Mouse (Mus musculus) intestine, postnatal 0 days (tissue): ENCODE measurements around the gene Msrb2. TPM values are rescaled to one million over a fixed set of nuclear protein-coding genes. Genes with fewer than 3 reads are reported as not detected.

Source experiments
- ATAC-seq: fragments of 200-750 bp; cut with Nextera tagmentation; 2 replicates; pipeline ENCODE4 v1.8.0; 2017; ENCODE audit warnings: mild to moderate bottlenecking, moderate TSS enrichment, moderate library complexity
- H3K27ac ChIP-seq: fragments of 300-500 bp; sonication (generic); 2 replicates; pipeline ENCODE4 v1.5.1; 2014; ENCODE audit warnings: mild to moderate bottlenecking, low read depth, low read length, moderate library complexity
- H3K27me3 ChIP-seq: fragments of 300-500 bp; sonication (generic); replicated peaks from 2 replicates; pipeline ENCODE4 v1.6.1; 2014; ENCODE audit warnings: low read length, mixed read lengths; ENCODE audit not compliant: control insufficient read depth, insufficient read depth
- H3K36me3 ChIP-seq: fragments of 300-500 bp; sonication (generic); 2 replicates; pipeline ENCODE4 v1.6.1; 2014; ENCODE audit warnings: mild to moderate bottlenecking, moderate library complexity; ENCODE audit not compliant: control insufficient read depth, insufficient read depth
- H3K4me1 ChIP-seq: fragments of 300-500 bp; sonication (generic); replicated peaks from 2 replicates; pipeline ENCODE4 v1.6.1; 2014; ENCODE audit warnings: antibody characterized with exemption, low read length, mixed read lengths; ENCODE audit not compliant: control insufficient read depth, insufficient read depth
- H3K4me2 ChIP-seq: fragments of 300-500 bp; sonication (generic); replicated peaks from 2 replicates; pipeline ENCODE4 v1.6.1; 2014; ENCODE audit warnings: low read depth, mild to moderate bottlenecking, moderate library complexity
- H3K4me3 ChIP-seq: fragments of 300-500 bp; sonication (generic); 2 replicates; pipeline ENCODE4 v1.5.1; 2014; ENCODE audit warnings: low read depth, low read length
- H3K9ac ChIP-seq: fragments of 300-500 bp; sonication (generic); 2 replicates; pipeline ENCODE4 v1.6.1; 2014; ENCODE audit warnings: mild to moderate bottlenecking, low read depth, low read length
- H3K9me3 ChIP-seq: fragments of 300-500 bp; sonication (generic); 2 replicates; pipeline ENCODE4 v1.6.1; 2016; ENCODE audit warnings: mixed run types; ENCODE audit not compliant: control insufficient read depth
- CTCF ChIP-seq: sonication (generic); IDR thresholded peaks from 2 replicates; pipeline ENCODE4 v1.5.1; 2016; ENCODE audit warnings: low read depth, mild to moderate bottlenecking, control low read depth, antibody characterized with exemption, moderate library complexity
- WGBS: fragments of 180-500 bp; shearing (Covaris S2); extraction: QIAGEN DNeasy Blood & Tissue Kit; methylation state at CpG from one replicate; pipeline ENCODE4 v1.1.7; 2014; 5-methylcytosine and 5-hydroxymethylcytosine counted together
- polyA plus RNA-seq: library from polyadenylated mRNA; unstranded; fragments of >200 nt; fragmentation: Nextera tagmentation; extraction: Ambion mirVana; gene quantifications from 2 replicates; pipeline ENCODE4 v1.2.1, GENCODE M21; 2015

Gene Msrb2
- polyA plus RNA-seq, 1 experiment from 2014 or later = 8.3 TPM

DNA sequence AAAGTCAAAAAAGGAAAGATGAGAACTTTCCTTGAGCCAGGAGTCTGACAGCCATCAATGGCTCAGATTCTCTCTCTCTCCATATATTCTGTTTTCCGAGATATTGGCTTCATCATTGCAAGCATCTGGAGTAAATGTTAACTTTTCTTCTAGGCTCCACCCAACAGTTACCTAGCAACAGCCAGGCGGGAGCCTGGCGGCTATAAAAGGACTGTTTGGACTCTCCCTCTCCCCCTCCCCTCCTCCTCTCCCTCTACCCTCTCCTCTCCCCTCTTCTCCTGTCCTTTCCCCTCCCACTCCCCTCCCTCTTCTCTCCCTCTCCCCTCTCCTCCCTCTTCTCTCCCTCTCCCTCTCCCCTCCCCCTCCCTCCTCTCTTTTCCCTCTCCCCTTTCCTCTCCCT is 4.8 kb upstream of the Msrb2 start:
- 24% methylated on average over 3 of the region's 3 CpGs for WGBS

DNA sequence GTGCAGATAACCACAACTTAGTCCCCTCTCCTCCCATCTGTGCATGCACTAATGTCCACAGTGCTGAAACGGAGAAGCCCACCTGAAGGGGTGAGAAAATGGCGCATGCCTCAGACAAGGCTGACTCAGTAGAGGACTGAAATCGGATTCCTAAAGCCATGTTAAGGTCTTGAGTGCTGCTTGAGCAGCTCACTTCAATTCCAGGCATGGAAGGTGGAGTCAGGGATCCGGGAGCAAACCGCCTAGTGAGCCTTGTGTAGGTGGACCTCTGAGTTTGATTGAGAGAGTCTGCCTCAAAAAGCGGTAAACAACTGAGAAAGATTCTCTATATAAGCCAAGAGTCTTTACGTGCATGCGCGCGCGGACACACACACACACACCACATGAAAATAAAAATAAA is 4.1 kb upstream of the Msrb2 start:
- Histone ChIP-seq H3K4me2 (no peak overlapping the region), H3K27ac (no peak overlapping the region), H3K36me3 (no peaks in the 10 kb centered on the region), H3K4me1 (no peaks in the 10 kb centered on the region), H3K4me3 (no peak overlapping the region), H3K9me3 (no peaks in the 10 kb centered on the region), H3K9ac (no peak overlapping the region), H3K27me3 (no peaks in the 10 kb centered on the region)
- no peak for TF ChIP-seq CTCF
- WGBS = 83% methylated on average over 11 of the region's 11 CpGs
- ATAC-seq = no peak

More for the DNA sequence above, 4.8 kb upstream of the Msrb2 start:
- ATAC-seq = no peak
- Histone ChIP-seq H3K9me3 (no peaks in the 10 kb centered on the region), H3K27me3 (no peaks in the 10 kb centered on the region), H3K4me3 (no peak overlapping the region), H3K4me1 (no peaks in the 10 kb centered on the region), H3K9ac (no peak overlapping the region), H3K36me3 (no peaks in the 10 kb centered on the region), H3K4me2 (no peak overlapping the region), H3K27ac (no peak overlapping the region)
- TF ChIP-seq CTCF = no peak

GRCm38 (mm10) chr2:19373695-19374094 is 2.5 kb downstream of the Msrb2 start:
- Histone ChIP-seq H3K9ac (no peak overlapping the region), H3K4me2 (no peak overlapping the region), H3K36me3 (no peaks in the 10 kb centered on the region), H3K27ac (no peak overlapping the region), H3K27me3 (no peaks in the 10 kb centered on the region), H3K9me3 (no peaks in the 10 kb centered on the region), H3K4me3 (no peak overlapping the region), H3K4me1 (no peaks in the 10 kb centered on the region)
- WGBS = 86% methylated on average over 7 of the region's 7 CpGs
- ATAC-seq = no peak
- TF ChIP-seq CTCF = peak; percentile 56

DNA sequence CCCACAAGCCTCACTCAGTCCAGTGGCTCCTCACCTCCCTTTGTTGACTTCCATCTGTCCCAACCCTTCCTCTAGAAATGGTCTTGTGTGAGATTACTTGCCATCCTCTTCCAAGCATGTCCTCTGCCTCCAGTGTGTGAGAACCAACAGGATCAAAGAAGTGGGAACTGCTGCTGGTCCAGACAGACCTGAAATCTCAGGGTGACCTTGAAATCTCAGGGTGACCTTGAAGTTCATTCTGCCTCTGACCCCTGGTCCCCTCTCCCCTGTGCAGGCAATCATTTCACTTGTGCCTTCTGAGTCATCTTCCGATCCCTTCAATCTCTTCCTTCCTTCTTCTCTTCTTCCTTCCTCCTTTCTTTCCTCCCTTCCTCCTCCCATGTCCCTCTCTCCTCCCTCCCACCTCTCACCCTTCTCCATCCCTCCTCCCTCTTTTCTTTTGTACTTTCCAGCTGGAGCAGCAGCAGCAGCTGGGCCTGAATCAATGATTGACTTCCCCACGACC is 9.3 kb downstream of the Msrb2 start:
- ATAC-seq = no peak

GRCm38 (mm10) chr2:19380986-19381385 is 9.7 kb downstream of the Msrb2 start:
- WGBS = 47% methylated on average over 2 of the region's 2 CpGs
- no peak overlapping the region for H3K27ac ChIP-seq
- no peak overlapping the region for H3K9ac ChIP-seq
- H3K4me3 ChIP-seq = no peak overlapping the region
- no peak for ATAC-seq
- 0 out of 2 replicates have a peak, but pooled peaks cover 4% of the 10 kb centered on the region for H3K36me3 ChIP-seq
- no peaks in the 10 kb centered on the region for H3K4me1 ChIP-seq
- H3K27me3 ChIP-seq = no peaks in the 10 kb centered on the region
- TF ChIP-seq CTCF = no peak
- H3K4me2 ChIP-seq = no peak overlapping the region
- no peaks in the 10 kb centered on the region for H3K9me3 ChIP-seq

More for the DNA sequence above, 9.3 kb downstream of the Msrb2 start:
- Histone ChIP-seq H3K9me3 (no peaks in the 10 kb centered on the region), H3K36me3 (0 out of 2 replicates have a peak, but pooled peaks cover 4% of the 10 kb centered on the region), H3K27me3 (no peaks in the 10 kb centered on the region), H3K4me3 (no peak overlapping the region), H3K27ac (no peak overlapping the region), H3K4me2 (no peak overlapping the region), H3K4me1 (no peaks in the 10 kb centered on the region), H3K9ac (no peak overlapping the region)
- no peak for TF ChIP-seq CTCF
- 48% methylated on average over 2 of the region's 2 CpGs for WGBS

- H3K4me3 ChIP-seq = no peak overlapping the region
- no peaks in the 10 kb centered on the region for H3K27me3 ChIP-seq
- no peaks in the 10 kb centered on the region for H3K9me3 ChIP-seq
- H3K36me3 ChIP-seq = 0 out of 2 replicates have a peak, but pooled peaks cover 4% of the 10 kb centered on the region
- H3K4me1 ChIP-seq = no peaks in the 10 kb centered on the region
- H3K9ac ChIP-seq = no peak overlapping the region
- WGBS = 83% methylated on average over 1 of the region's 1 CpGs
- no peak overlapping the region for H3K4me2 ChIP-seq
- no peak overlapping the region for H3K27ac ChIP-seq
- 0 out of 2 replicates have a peak, but pooled peaks have one; percentile 19 for ATAC-seq
- TF ChIP-seq CTCF = no peak
Observed at GRCm38 (mm10) chr2:19382206-19382605, 11.0 kb downstream of the Msrb2 start.
